Mouse (Mus musculus): ENCODE data around the gene Smarca5. TPM values are rescaled to one million over a fixed set of nuclear protein-coding genes. Genes with fewer than 3 reads are reported as not detected.

The Smarca5 gene
- polyA plus RNA-seq, 1 experiment from 2014 or later = 90.7 TPM

Other genes starting within 250 kb of the Smarca5 start
- gene Gypa, start 245.7 kb downstream of the Smarca5 start, polyA plus RNA-seq (2015; fragmentation: Nextera tagmentation; extraction: Ambion mirVana) = 2.4 and 4.2 TPM in 2 replicates
- 0.03 TPM in 2 replicates for gene Frem3, start 128.4 kb downstream of the Smarca5 start, polyA plus RNA-seq (2015; fragmentation: Nextera tagmentation; extraction: Ambion mirVana)
- gene Gab1, start 141.0 kb upstream of the Smarca5 start, polyA plus RNA-seq (2015; fragmentation: Nextera tagmentation; extraction: Ambion mirVana) = 6.8 and 8.7 TPM in 2 replicates